Mouse (Mus musculus) c-Kit-negative CD71-positive TER-119-positive erythroid progenitor cells, embryonic 14.5 days (primary cell): ENCODE results near the gene Pold3.

Experiments
- DNase-seq: peaks from one replicate; pipeline ENCODE4 v3.0.0-alpha.2; 2013; ENCODE audit warnings: low read depth, low spot score

The Pold3 gene

DNA sequence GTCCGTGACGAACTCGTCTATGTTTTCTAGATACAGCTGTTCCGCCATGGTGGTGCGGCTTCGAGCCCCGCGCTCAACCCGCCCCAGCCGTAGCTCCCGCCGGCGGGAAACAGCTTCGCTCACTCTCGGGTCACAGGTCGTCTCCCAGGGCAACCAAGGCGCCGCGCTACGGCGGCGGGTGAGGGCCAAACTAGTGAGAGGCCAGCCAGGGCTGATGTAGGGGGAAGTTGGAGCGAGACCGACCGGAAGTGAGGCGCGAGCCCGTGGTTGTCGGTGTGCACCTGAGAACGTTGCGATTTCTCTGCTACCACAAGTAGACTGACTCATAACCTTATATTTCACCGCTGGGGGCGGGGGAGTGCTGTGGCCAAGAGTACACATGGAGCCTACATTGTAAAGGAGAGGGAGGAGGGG lies at the start of gene Pold3:
TSS of gene Pold3 (minus strand) at position 190 of the 414 bp plus-strand sequence.
- peak; percentile 95 for DNase-seq

DNA sequence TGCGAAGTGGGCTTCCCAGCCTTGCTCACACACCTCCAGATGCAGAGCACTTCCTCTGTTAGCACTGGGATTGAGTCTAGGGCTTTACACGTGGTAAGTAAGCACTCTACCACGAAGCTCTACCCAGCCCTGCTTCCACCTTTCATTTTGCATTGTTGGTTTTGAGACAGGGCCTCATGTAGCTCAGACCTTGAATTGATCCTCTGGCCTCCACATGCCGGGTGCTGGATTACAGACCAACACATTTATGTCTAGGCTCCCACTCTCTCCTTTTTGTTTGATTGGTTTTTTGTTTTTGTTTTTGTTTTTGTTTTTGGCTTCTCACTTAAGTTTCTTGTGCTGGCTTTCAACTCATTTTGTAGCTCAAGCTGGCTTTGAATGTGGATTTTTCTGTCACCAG lies 49.4 kb upstream of the Pold3 start:
- no peak for DNase-seq

DNA sequence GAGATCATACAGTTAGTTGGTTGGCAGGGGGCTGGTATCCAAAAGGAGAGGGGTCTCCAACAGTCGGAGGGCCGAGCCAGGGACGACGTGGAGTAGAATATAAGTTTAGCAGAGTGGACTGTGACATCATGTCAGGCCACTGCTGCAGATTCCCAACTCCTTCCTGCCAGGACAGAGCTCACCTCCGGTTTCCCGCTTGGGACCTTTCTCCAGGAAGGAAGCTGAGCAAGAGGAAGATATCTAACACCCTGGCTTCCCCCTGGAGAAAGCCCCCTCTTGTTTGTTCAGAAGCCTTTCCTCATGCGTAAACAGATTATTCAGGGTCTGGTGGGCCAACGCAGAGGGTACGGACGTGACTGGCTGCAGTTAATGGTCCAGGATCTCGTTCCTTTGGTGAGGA lies 47.3 kb upstream of the Pold3 start:
- no peak for DNase-seq

DNA sequence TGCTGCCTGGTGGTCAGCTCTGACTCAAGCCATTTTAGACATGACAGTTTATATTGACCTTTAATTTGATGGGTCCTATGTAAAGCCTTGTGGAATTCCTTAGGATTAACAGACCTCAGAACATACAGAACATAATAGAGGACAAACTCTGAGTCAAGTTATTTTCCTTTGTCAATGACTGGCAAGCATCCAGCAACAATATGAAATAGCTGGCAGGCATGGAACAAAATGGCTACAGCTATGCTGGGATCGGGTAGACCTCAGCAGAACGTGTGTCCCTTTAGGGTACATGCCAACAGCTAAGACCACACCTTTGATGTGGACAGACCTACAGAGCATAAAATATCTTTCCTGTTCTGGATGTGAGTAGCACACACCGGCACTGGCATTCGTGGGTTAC lies 42.1 kb upstream of the Pold3 start:
- no peak for DNase-seq

DNA sequence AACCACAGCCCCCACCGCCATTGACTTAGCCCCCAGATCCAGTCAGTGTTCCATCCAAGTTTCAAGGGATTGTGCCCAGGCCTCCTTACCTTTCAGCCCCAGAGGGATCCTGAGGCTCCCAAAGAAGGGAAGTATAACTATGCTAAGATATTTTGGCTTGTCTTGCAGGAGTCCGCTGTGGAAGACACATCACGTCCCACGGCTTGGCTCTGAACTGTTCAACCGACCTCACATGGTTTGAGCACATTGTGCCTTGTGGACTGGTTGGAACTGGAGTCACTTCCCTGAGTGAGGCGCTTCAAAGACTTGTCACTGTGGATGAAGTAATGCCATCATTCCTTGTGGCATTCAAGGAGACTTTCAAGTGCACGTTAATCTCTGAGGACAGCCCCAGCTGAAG lies 38.6 kb upstream of the Pold3 start:
- DNase-seq = no peak

DNA sequence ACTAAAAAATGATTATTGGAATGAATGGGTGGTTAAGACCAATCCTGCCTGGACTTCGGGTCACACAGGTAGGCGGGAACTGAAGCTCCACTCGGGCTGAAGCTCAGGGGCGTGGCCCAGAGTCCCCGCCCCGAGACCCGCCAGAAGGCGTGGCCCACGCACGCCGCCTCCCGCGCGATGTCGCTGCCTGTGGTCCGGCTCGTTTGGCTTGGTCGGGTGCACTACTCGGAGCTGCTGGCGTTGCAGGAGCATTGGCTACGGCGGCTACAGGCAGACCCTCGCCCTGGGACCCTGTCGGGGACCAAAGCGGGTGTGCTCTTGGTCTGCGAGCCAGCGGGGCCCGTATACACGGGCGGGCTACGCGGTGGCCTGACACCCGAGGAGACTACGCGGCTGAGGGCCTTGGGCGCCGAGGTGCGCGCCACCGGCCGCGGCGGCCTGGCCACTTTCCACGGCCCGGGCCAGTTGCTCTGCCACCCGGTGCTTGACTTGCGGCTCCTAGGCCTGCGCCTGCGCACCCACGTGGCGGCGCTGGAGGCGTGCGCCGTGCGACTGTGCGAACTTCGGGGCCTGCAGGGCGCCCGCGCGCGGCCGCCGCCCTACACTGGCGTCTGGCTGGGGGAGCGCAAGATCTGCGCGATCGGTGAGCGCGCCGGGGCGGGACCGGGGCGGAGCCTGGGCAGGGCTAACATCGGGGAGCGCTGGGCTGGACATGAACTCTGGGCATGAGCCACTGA lies 37.9 kb upstream of the Pold3 start, which contains the start of gene Lipt2:
TSS of gene Lipt2 (plus strand) at position 173 of the 737 bp plus-strand sequence.
- peak; percentile 63 for DNase-seq

DNA sequence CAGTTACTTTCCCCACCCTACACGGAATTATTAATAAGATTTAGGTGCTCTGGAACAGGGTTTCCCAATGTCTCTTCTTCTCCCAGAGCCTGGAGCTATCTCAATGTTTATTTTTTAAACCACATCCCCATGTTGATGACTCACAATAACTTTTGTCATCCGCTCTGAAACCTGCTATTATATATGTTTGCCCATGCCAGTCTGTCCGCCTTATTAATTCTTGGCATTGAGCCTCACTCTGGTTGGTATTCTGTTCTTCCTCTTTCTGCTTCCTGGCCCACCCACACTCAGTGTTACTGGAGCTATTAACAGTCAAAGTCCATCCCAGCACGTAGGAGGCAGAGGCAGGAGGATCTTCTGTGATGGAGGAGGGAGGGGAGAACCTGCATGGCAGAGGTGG lies 36.3 kb upstream of the Pold3 start:
- DNase-seq = no peak

DNA sequence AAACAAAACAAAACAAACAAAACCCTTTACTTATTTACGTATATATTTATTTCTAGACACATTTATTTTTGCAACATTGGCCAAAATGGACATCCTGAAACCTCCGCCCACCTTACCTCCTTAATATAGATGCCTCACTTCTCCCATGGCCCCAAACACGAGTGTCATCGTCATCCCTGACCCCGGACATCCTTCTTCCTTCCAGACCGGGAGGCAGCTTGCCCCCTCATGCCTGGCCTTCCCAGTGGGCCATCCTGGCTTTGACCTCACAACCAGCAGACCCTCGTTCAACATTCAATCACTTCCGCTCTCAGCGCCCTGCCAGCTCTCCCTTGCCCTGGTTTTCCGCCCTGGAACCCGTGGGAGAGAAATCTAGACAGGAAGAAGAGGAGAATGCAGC lies 29.3 kb upstream of the Pold3 start:
- DNase-seq = no peak

DNA sequence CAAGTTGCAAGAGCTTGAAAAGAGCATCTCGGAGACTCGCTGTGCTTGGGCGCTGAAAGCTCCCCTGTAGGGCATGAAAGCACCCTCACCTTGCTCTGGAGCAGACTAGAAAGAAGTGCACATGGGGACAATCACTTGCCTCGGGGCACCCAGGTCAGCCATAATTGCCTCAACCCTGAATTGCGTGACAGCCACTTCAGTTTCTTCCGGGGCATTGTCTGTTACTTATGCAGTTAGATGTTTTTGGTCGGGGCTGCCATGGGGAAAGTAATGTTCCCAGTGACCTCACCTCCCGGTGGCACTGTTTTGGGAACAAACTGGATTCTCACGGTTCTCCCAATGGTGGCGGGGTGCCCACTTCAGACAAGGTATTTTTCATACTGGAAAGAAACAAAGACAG lies 28.7 kb upstream of the Pold3 start:
- no peak for DNase-seq

DNA sequence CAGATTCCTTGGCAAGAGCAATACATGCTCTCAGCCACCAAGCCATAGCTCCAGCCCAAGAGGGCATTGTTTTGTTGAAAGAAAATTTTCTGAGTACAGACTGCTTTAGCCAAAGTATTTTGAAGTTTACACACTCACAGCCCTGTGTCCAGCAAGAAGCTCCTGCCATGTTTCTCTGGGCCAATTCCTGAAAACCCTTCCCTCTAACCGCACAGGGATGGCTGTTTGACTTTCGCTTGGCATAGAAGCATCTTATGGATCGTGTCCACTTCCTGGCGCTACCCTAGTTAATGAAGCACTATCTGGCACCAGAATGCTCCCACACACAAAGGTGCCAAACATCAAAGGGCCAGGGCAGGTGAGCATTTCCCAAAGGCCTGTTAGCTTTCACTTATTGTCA lies 27.2 kb upstream of the Pold3 start:
- no peak for DNase-seq

DNA sequence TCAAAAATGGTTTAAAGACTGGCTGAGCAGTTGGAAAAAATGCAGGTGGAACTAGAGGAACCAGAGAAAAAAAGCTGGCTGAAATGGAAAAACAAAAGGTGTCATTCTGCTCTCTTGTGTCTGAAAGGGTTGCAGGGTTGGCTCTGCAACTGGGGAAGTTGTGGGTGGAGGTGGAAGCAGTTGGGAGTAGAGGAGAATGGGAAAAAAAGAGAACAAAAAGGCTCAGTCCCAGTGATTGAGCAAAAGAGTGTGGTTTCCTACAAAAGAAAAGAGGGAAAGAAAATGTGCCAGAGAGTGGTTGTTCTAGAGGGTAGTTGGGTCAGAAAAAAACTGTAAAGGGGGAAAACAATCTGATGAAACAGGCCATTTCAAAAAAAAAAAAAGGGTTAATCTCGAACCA lies 19.2 kb upstream of the Pold3 start:
- DNase-seq = no peak

DNA sequence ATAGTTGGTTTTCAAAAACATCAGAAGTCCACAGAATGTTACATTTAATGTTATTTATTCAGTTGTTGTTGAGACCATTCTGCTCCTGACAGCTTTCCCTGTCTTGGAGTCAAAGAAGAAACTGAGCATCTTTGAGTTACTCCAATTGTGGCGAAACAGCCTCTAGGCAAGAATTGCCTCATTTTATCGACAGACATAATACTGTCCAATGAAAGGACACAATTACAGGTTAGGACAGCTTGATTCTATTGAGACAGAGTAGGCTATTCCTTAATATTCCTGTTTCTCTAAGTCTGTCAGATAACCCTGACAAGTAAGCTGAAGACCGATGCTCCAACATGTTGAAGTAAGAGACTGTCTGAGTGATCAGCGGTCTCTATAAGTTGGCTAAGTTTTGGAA lies 16.7 kb upstream of the Pold3 start:
- no peak for DNase-seq

DNA sequence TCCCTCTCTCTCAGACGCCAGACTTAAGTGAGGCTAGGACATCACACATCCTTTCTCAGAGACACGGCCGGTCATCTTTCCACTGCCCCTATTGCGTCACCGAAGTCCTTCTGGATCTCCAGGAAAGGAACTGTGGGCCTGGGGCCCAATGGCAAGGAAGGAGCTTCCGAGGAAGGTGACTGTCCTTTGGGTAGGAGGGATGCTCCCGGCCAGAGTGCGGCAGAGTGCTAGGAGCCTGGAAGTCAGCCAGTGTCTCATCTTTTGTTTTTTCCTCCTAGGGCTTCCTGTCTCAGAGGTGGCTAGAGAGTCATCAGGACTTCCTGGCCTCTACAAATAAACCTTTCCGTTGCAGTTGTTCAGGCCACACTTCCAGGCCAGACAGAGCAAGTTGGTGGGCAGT lies 15.7 kb upstream of the Pold3 start:
- DNase-seq = no peak

DNA sequence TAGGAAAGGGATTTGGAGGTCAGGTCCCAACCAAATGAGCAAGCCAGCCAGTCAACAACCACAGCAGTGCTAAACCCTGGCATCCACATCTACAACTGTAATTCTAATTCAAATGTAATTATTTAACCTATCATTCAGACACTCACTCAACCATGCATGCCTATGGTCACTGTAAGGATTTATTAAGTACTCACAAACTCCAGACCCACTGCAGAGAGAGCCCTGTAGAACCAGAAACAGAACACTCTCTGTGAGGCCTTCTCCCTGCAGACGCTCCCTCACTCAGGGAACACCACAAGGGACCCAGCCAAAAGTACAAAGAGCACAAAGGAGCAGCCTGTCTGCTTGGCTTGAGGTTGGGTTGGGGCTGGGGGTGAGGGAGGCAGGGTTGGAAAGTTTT lies 11.0 kb upstream of the Pold3 start:
- no peak for DNase-seq

DNA sequence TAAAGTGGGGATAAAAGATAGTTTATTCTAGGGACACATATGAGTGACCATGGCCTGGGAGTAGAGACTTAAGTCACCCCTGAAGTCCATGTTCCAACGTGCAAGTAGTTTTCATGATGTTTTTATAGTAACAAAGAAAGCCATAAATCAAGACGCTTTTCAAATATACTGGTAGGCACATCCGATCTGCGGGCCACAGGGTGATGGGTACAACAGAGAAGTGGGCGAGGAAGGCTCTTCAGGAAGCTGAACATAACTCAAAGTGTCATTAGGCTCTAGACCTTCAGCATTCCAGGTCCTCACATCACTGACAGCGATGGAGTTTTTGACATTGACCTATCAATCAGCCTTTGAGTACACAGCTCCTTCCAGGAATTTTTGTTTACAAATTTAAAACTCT lies 9.2 kb upstream of the Pold3 start:
- no peak for DNase-seq

DNA sequence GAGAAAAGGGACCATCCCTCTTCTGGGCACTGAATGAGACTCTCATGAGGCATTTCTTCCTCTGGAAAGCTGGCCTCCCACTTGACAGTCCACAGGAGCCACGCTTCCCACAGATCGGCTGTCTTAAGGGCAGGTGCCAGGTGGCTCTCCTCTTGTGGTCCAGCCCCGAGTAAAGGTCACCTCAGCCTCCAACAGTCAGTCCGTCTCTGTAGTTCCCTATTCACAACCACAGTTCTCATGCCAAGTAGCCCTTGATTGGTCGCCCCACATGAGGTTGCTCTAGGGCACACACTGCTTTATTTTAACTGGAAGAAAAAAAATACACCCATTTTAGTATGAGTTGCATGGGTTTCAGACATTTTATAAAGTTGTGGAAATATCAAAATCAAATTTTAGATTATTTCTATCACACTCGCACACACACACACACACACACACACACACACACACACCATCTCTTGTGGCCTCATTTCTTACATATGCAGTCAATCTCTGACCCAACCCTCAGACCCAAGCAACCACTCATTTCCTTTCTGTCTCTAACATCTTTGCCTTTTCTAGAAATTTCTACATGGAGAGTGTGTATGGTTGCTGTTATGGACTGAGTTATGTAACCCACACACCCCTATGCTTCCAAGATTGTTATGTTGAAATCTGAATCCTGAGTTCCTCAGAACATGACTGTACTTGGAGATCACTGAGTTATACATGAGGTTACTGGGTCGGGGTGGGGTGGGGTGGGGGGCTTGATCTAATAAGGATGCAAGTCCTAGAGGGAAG lies 7.1 kb upstream of the Pold3 start:
- DNase-seq = no peak

DNA sequence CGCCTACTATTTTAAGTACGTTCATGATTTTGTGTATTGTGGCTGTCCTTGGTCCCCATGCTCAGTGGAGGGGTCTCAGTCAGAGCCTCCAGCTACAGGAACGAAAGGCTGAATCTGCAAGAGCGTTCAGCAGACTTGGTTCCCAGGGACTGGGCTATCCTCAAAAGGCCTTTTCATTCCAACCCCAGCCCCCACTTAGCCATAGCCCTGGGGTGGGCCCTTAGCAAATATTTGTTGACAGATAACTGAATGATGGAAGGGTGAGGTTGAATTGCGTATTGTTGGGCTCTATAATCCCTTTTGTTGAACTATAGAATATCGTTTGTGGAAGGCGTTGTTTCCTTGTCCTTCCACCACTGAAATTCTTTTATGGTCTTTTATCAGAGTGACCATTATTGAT lies 5.1 kb upstream of the Pold3 start:
- no peak for DNase-seq

DNA sequence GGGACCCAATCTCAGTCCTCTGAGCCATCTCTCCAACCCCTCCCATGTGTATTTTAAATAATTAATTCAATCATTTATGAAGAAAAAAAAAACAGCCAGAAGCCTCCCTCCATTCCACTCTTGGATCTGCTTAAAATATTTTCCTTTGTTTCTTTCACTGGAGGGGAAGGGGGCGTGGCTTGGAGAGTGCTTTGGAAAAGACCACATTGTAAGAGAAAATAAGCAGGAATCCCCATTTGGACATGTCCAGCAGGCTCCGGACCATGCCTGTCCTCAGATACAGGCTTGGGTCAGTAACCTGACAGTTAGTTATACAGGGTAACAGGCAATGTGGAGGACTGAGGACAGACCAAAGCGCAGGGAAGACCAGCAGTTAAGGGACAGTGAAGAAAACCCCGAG lies 3.8 kb upstream of the Pold3 start:
- no peak for DNase-seq

DNA sequence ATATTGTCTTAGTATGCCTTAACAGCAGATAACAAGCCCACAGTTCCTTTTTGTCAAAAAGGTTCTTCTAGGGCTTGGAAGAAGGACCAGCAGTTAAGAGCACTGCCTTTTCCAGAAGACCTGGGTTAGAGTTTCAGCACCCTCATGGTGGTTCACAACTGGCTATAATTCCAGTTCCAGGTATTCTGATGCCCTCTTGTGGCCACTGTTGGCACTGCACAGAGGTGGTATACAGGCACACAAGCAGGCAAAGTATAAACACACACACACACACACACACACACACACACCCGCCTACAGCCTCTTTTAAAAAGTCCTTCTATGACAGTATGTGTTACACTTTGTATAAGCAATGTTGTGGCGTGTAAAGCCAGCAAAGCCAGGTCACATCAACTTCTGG lies 2.8 kb upstream of the Pold3 start:
- peak; percentile 46 for DNase-seq

DNA sequence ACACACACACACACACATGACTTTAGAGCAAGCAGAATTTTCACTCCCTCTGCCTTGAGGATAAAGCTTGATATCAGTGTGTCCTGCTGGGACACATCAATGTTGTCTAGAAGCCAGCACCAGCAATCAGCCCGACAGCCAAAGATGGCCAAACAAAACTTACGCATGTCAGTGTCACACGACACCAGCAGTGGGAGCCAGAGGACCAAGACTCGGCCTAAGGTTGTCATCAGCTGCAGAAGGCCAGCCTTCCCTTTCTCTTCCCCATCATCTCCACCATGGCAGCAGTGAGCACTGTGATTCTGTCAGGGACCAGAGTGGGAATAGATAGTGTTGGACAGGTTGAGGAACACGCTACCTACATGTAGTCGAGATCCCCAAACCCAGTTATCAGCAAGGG lies 2.1 kb upstream of the Pold3 start:
- no peak for DNase-seq

DNA sequence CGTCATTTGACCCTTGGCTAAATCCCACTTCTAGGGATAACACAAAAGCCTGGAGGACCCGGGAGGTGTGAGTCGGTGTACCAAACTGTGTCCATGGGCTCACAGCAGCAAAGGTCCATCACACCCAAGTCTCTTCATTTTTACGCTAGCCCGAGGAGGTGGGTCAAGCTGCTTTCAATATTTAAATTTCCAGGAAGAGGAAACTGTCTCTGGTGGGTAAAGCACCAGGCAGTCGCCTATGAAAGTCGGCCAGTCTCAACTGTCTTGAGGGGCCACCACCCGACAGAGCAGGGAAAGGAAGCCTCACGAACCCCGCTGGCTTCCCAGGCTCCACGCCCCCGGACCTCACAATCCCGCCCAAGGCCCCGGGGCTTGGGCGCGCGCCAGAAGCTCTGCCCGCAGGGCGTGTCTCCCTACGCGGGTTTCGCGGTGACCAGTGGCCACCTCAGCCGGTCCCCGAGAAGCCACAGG lies 539 bp downstream of the Pold3 start:
- DNase-seq = peak; percentile 45

DNA sequence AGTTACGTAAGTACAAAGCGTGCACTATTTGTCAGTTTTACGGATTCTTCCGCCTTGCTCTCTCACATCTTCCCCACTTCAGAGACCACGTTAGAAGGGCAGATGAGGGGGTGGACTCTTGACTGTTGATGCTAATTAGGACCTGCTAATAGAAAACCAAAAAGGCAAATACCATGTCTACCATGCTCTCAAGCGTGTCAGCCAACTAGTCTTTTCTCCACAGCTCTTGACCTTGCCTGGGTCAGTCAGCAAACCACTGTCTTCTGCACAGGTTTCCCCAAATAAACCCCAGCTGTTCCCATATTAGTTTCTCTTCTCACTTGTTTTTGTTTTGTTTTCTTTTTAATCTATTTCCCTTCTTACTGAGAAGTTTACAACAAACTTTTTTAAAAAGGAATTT lies 7.1 kb downstream of the Pold3 start:
- DNase-seq = no peak

DNA sequence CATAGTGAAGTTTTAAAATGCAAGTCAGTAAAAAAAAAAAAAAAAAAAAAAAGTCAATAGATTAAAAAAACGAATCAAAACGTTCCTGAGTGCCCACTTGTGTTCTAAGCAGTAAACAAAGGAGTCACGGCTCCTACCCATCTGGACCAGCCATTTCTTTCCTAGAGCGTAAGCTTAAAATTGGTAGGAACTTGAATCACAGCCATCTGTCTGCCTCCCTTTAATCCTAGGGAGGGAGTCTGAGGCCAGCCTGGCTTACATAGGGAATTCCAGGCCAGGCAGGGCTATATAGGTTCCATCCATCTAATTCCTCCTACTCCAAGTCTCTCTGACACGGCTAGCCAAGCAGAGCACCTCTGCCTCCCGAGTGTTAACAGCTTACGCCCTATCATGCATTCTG lies 7.5 kb downstream of the Pold3 start:
- DNase-seq = no peak
